Mouse (Mus musculus): ENCODE measurements around the gene Slc16a5. TPM values are rescaled to one million over a fixed set of nuclear protein-coding genes. Genes with fewer than 3 reads are reported as not detected.
"Not testable (repeated sequence)": the region's sequence is repeated elsewhere in the genome, so short reads cannot be mapped to it uniquely, and the experiment has no call there.

Slc16a5 gene
- polyA plus RNA-seq, 2 experiments from 2014 or later = 3.5 to 6.5 TPM

GRCm38 (mm10) chr11:115481553-115482259 lies 19.4 kb downstream of the Slc16a5 start:
- ATAC-seq = peak; percentile 94

- ATAC-seq = no peak
Observed at GRCm38 (mm10) chr11:115483278-115483677, 21.0 kb downstream of the Slc16a5 start.

- ATAC-seq = no peak
Observed at GRCm38 (mm10) chr11:115483726-115484125, 21.5 kb downstream of the Slc16a5 start.

GRCm38 (mm10) chr11:115485155-115485554 lies 22.9 kb downstream of the Slc16a5 start:
- ATAC-seq = no peak

GRCm38 (mm10) chr11:115488551-115489104 lies 26.4 kb downstream of the Slc16a5 start:
- no peak for ATAC-seq

GRCm38 (mm10) chr11:115490441-115491355 lies 28.4 kb downstream of the Slc16a5 start:
- ATAC-seq = peak; percentile 4

- ATAC-seq = peak; percentile 97
Observed at GRCm38 (mm10) chr11:115491356-115492083, 29.2 kb downstream of the Slc16a5 start, which contains the start of gene Nt5c. Gene Nt5c (minus strand): TSS chr11:115491862.

- ATAC-seq = no peak
Observed at GRCm38 (mm10) chr11:115492387-115492786, 30.1 kb downstream of the Slc16a5 start.

GRCm38 (mm10) chr11:115496559-115496958 lies 34.3 kb downstream of the Slc16a5 start:
- not testable (repeated sequence) for ATAC-seq

GRCm38 (mm10) chr11:115502636-115503035 lies 40.4 kb downstream of the Slc16a5 start:
- ATAC-seq = no peak

- ATAC-seq = no peak
Observed at GRCm38 (mm10) chr11:115506586-115506985, 44.3 kb downstream of the Slc16a5 start.

GRCm38 (mm10) chr11:115508061-115508460 lies 45.8 kb downstream of the Slc16a5 start:
- peak; percentile 77 for ATAC-seq

GRCm38 (mm10) chr11:115509773-115510506 lies 47.7 kb downstream of the Slc16a5 start:
- no peak for ATAC-seq

GRCm38 (mm10) chr11:115510507-115510888 lies 48.2 kb downstream of the Slc16a5 start:
- ATAC-seq = no peak

GRCm38 (mm10) chr11:115511121-115511520 lies 48.8 kb downstream of the Slc16a5 start:
- ATAC-seq = no peak

- ATAC-seq = no peak
Observed at GRCm38 (mm10) chr11:115512004-115512403, 49.7 kb downstream of the Slc16a5 start.

- peak; percentile 29 for ATAC-seq
Observed at GRCm38 (mm10) chr11:115512407-115513183, 50.3 kb downstream of the Slc16a5 start.

- peak; percentile 43 for ATAC-seq
Observed at GRCm38 (mm10) chr11:115513271-115514237, 51.3 kb downstream of the Slc16a5 start.

GRCm38 (mm10) chr11:115514238-115514663 lies 52.0 kb downstream of the Slc16a5 start, which contains the start of gene Jpt1:
Gene Jpt1 (minus strand): TSS chr11:115514387.
- ATAC-seq = peak; percentile 95
